In the genomic region with DNA sequence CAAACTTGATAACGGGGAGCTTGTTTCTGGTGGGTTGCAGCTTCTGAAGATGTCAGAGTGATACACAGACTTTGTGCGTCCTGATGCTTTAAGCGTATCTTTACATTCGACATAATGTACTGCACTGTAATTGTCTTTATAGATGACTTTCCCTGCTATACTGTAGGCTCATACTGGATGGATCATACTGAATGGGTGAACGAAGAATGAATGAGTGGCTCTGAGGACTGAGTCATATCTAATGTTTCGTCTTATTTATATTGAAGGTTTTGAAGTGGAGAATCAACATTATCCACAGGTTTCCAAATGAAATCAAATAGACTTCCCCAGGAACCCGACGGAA, we compare ENCODE assay signal across 21 mouse cellular contexts.
A peak's percentile ranks its signal among the peaks of the same experiment; 100 is the strongest.
DNase-seq lines count a peak whose midpoint lies in the region; ATAC-seq lines count a peak whose summit lies in the region.
"Had no signal": no experiment of that assay in that cellular context is flagged by ENCODE, and none has a peak within 500 bp of the region (broad histone marks: within the 10 kb centered on the region; RNA-seq: fewer than 3 reads in every experiment).

No protein-coding gene starts in this region.

- no peak for DNase-seq in midbrain, embryonic 11.5 days (ENCODE audit: low spot score, missing footprints)
- DNase-seq in midbrain, embryonic 10.5 days (ENCODE audit: low spot score), result no peak
- DNase-seq in frontal cortex, postnatal 36 days (ENCODE audit: low spot score in 2 of 2), result no peak
- DNase-seq in layer of hippocampus, postnatal 36 days, result no peak
- no peak for DNase-seq in urinary bladder, postnatal 10 days (ENCODE audit: low spot score)
- DNase-seq: cerebellum, adult 9-11 months; gastrocnemius, postnatal 36 days; heart, adult 2 months; heart, postnatal 14 days; kidney, adult 11 months; kidney, postnatal 4 days; liver, embryonic 13.5 days; lung, adult 2 months; lung, postnatal 14 days; right cerebral cortex, postnatal 14 days; spleen, adult 18-20 months had no signal

- no peak overlapping the region for H3K4me2 ChIP-seq in midbrain, embryonic 11.5 days
- no peak overlapping the region for H3K4me2 ChIP-seq in hindbrain, embryonic 12.5 days (replicated peaks)
- H3K4me2 ChIP-seq in hindbrain, embryonic 16.5 days (ENCODE audit: low read length), result no peak overlapping the region
- H3K4me2 ChIP-seq in neural tube, embryonic 13.5 days, result peak overlapping the region; percentile 22; the same call in 1 of the 2 replicates
- H3K4me2 ChIP-seq: heart, embryonic 13.5 days; limb, embryonic 13.5 days; liver, embryonic 13.5 days had no signal

- H3K9ac ChIP-seq in midbrain, embryonic 11.5 days (ENCODE audit: low read length), result no peak overlapping the region
- no peak overlapping the region for H3K9ac ChIP-seq in hindbrain, embryonic 12.5 days
- no peak overlapping the region for H3K9ac ChIP-seq in hindbrain, embryonic 16.5 days (ENCODE audit: low read depth, low read length)
- H3K9ac ChIP-seq in neural tube, embryonic 13.5 days, result no peak overlapping the region
- H3K9ac ChIP-seq: heart, embryonic 13.5 days; limb, embryonic 13.5 days; liver, embryonic 13.5 days had no signal

- ATAC-seq in midbrain, embryonic 11.5 days (ENCODE audit: low FRiP score), result peak; percentile 30; the same call in 1 of the 2 replicates
- peak; percentile 50; the same call in 1 of the 2 replicates for ATAC-seq in hindbrain, embryonic 12.5 days (ENCODE audit: low FRiP score)
- no peak for ATAC-seq in hindbrain, embryonic 16.5 days
- ATAC-seq in neural tube, embryonic 13.5 days (ENCODE audit: low read depth), result peak; percentile 65

- no peak overlapping the region for H3K27ac ChIP-seq in midbrain, embryonic 11.5 days (ENCODE audit: low read depth, low read length)
- no peak overlapping the region for H3K27ac ChIP-seq in midbrain, embryonic 10.5 days (replicated peaks)
- H3K27ac ChIP-seq in hindbrain, embryonic 12.5 days, result peak overlapping the region; percentile 62; the same call in 1 of the 2 replicates
- 0 out of 2 replicates have a peak overlapping the region, but pooled peaks have one; percentile 31 for H3K27ac ChIP-seq in hindbrain, embryonic 16.5 days (ENCODE audit: low read depth, low read length)
- H3K27ac ChIP-seq in neural tube, embryonic 13.5 days (replicated peaks), result peak overlapping the region; percentile 73
- H3K27ac ChIP-seq: heart, adult 2 months; heart, embryonic 13.5 days; limb, embryonic 13.5 days; liver, embryonic 13.5 days had no signal

- H3K36me3 ChIP-seq in midbrain, embryonic 11.5 days (ENCODE audit: control insufficient read depth, insufficient read depth, low read length), result no peaks in the 10 kb centered on the region
- H3K36me3 ChIP-seq in midbrain, embryonic 10.5 days, result no peaks in the 10 kb centered on the region
- H3K36me3 ChIP-seq in hindbrain, embryonic 12.5 days, result no peaks in the 10 kb centered on the region
- no peaks in the 10 kb centered on the region for H3K36me3 ChIP-seq in hindbrain, embryonic 16.5 days (ENCODE audit: control insufficient read depth, insufficient read depth, low read length)
- no peaks in the 10 kb centered on the region for H3K36me3 ChIP-seq in neural tube, embryonic 13.5 days
- H3K36me3 ChIP-seq: heart, embryonic 13.5 days; limb, embryonic 13.5 days; liver, embryonic 13.5 days had no signal

- H3K4me1 ChIP-seq in midbrain, embryonic 11.5 days (ENCODE audit: control insufficient read depth, insufficient read depth, low read length), result no peaks in the 10 kb centered on the region
- no peaks in the 10 kb centered on the region for H3K4me1 ChIP-seq in midbrain, embryonic 10.5 days
- peaks cover 6% of the 10 kb centered on the region; the same call in 1 of the 2 replicates for H3K4me1 ChIP-seq in hindbrain, embryonic 12.5 days
- 0 out of 2 replicates have a peak, but pooled peaks cover 3% of the 10 kb centered on the region for H3K4me1 ChIP-seq in hindbrain, embryonic 16.5 days (ENCODE audit: control insufficient read depth, insufficient read depth, low read depth, low read length)
- peaks cover 17% of the 10 kb centered on the region; the same call in 1 of the 2 replicates for H3K4me1 ChIP-seq in neural tube, embryonic 13.5 days (replicated peaks)
- H3K4me1 ChIP-seq: limb, embryonic 13.5 days; liver, embryonic 13.5 days had no signal

- H3K27me3 ChIP-seq in midbrain, embryonic 11.5 days (ENCODE audit: control insufficient read depth, insufficient read depth, low read length), result no peaks in the 10 kb centered on the region
- H3K27me3 ChIP-seq in midbrain, embryonic 10.5 days (ENCODE audit: low read depth, poor library complexity, severe bottlenecking), result no peaks in the 10 kb centered on the region
- H3K27me3 ChIP-seq in hindbrain, embryonic 12.5 days, result no peaks in the 10 kb centered on the region
- H3K27me3 ChIP-seq in hindbrain, embryonic 16.5 days (replicated peaks; ENCODE audit: control insufficient read depth, insufficient read depth, low read length), result no peaks in the 10 kb centered on the region
- no peaks in the 10 kb centered on the region for H3K27me3 ChIP-seq in neural tube, embryonic 13.5 days
- H3K27me3 ChIP-seq: heart, embryonic 13.5 days; limb, embryonic 13.5 days; liver, embryonic 13.5 days had no signal

- no peaks in the 10 kb centered on the region for H3K9me3 ChIP-seq in midbrain, embryonic 11.5 days (ENCODE audit: control insufficient read depth, low read length)
- no peaks in the 10 kb centered on the region for H3K9me3 ChIP-seq in midbrain, embryonic 10.5 days (replicated peaks)
- no peaks in the 10 kb centered on the region for H3K9me3 ChIP-seq in hindbrain, embryonic 12.5 days (replicated peaks)
- H3K9me3 ChIP-seq in hindbrain, embryonic 16.5 days (ENCODE audit: control insufficient read depth, low read length), result no peaks in the 10 kb centered on the region
- H3K9me3 ChIP-seq in neural tube, embryonic 13.5 days, result no peaks in the 10 kb centered on the region
- H3K9me3 ChIP-seq: heart, embryonic 13.5 days; limb, embryonic 13.5 days; liver, embryonic 13.5 days had no signal

- no peak overlapping the region for H3K4me3 ChIP-seq in midbrain, embryonic 11.5 days (ENCODE audit: low read depth, low read length)
- no peak overlapping the region for H3K4me3 ChIP-seq in midbrain, embryonic 10.5 days
- no peak overlapping the region for H3K4me3 ChIP-seq in hindbrain, embryonic 12.5 days
- no peak overlapping the region for H3K4me3 ChIP-seq in hindbrain, embryonic 16.5 days (ENCODE audit: low read length)
- H3K4me3 ChIP-seq in neural tube, embryonic 13.5 days, result no peak overlapping the region
- H3K4me3 ChIP-seq: heart, adult 2 months; heart, embryonic 13.5 days; limb, embryonic 13.5 days; liver, embryonic 13.5 days had no signal

- 84% methylated on average over 8 of the region's 8 CpGs for WGBS in midbrain, embryonic 11.5 days
- 88% methylated on average over 8 of the region's 8 CpGs for WGBS in midbrain, embryonic 10.5 days
- WGBS in hindbrain, embryonic 12.5 days, result 75% methylated on average over 8 of the region's 8 CpGs
- WGBS in hindbrain, embryonic 16.5 days, result 64% methylated on average over 8 of the region's 8 CpGs
- WGBS in neural tube, embryonic 13.5 days, result 66% methylated on average over 8 of the region's 8 CpGs

Comparison
In these comparisons a context has a peak if more than half of its experiments do, and no peak if none do; other contexts are left out.
1. H3K27ac ChIP-seq: peak in hindbrain, embryonic 12.5 days (single experiment), hindbrain, embryonic 16.5 days (single experiment) and neural tube, embryonic 13.5 days (single experiment); none in midbrain, embryonic 11.5 days (single experiment) and midbrain, embryonic 10.5 days (single experiment).